Mouse (Mus musculus) heart, embryonic 10.5 days (tissue): ENCODE measurements around the gene Dnajc7. TPM values are rescaled to one million over a fixed set of nuclear protein-coding genes. Genes with fewer than 3 reads are reported as not detected.
"Not testable (repeated sequence)": the region's sequence is repeated elsewhere in the genome, so short reads cannot be mapped to it uniquely, and the experiment has no call there.

Experiments
- DNase-seq: peaks from one replicate; pipeline ENCODE4 v3.0.0-alpha.2; 2017; ENCODE audit warnings: low spot score
- H3K27ac ChIP-seq: fragments of 300-500 bp; sonication (generic); 2 replicates; pipeline ENCODE4 v1.5.1; 2016; ENCODE audit warnings: mild to moderate bottlenecking
- H3K27me3 ChIP-seq: fragments of 300-500 bp; sonication (generic); 2 replicates; pipeline ENCODE4 v1.6.1; 2016; ENCODE audit warnings: mild to moderate bottlenecking; ENCODE audit not compliant: poor library complexity, insufficient read depth, severe bottlenecking
- H3K36me3 ChIP-seq: fragments of 300-500 bp; sonication (generic); 2 replicates; pipeline ENCODE4 v1.6.1; 2016; ENCODE audit warnings: mild to moderate bottlenecking, moderate library complexity
- H3K4me1 ChIP-seq: fragments of 300-500 bp; sonication (generic); 2 replicates; pipeline ENCODE4 v1.6.1; 2016; ENCODE audit warnings: mild to moderate bottlenecking
- H3K4me3 ChIP-seq: fragments of 300-500 bp; sonication (generic); 2 replicates; pipeline ENCODE4 v1.5.1; 2016; ENCODE audit warnings: mild to moderate bottlenecking, moderate library complexity
- H3K9me3 ChIP-seq: fragments of 300-500 bp; sonication (generic); 2 replicates; pipeline ENCODE4 v1.6.1; 2016; ENCODE audit warnings: mild to moderate bottlenecking, moderate library complexity
- WGBS: fragments of 180-500 bp; shearing (Covaris S2); methylation state at CpG from one replicate; pipeline ENCODE4 v1.1.7; 2016; 5-methylcytosine and 5-hydroxymethylcytosine counted together
- polyA plus RNA-seq: library from polyadenylated mRNA; unstranded; fragments of >200 nt; fragmentation: Nextera tagmentation; extraction: Ambion mirVana; gene quantifications from 2 replicates; pipeline ENCODE4 v1.2.1, GENCODE M21; 2016

Dnajc7 gene
- polyA plus RNA-seq, 1 experiment from 2014 or later: 211 TPM

DNA sequence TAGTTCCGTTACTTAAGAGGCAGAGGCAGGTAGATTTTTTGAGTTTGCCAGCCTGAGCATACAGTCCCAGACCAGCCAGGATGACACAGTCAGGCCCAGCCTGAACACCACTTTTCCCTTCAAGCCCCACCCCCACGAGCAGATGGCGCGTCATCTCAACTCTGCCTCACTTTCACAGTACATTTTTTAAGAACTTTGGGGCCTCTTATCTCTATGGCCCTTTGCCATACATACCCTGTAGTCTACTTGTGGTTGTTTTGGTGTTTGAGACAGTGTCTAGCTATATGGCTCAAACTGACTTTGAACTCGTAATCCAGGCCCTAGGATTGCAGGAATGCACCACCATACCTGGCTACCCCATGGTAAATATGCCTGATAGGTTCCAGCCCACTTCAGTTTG lies 8.1 kb upstream of the Dnajc7 start:
- Histone ChIP-seq H3K4me3 (no peak overlapping the region), H3K36me3 (peaks cover 25% of the 10 kb centered on the region), H3K9me3 (no peaks in the 10 kb centered on the region), H3K27ac (no peak overlapping the region), H3K4me1 (peaks cover 26% of the 10 kb centered on the region), H3K27me3 (peaks cover 32% of the 10 kb centered on the region; the same call in 1 of the 2 replicates)
- DNase-seq: no peak
- WGBS: 85% methylated on average over 5 of the region's 5 CpGs

GRCm38 (mm10) chr11:100626701-100627195 lies 6.8 kb upstream of the Dnajc7 start:
- DNase-seq: peak; percentile 87
- H3K4me1 ChIP-seq: peaks cover 31% of the 10 kb centered on the region
- no peak overlapping the region for H3K27ac ChIP-seq
- peaks cover 23% of the 10 kb centered on the region; the same call in 1 of the 2 replicates for H3K27me3 ChIP-seq
- H3K9me3 ChIP-seq: no peaks in the 10 kb centered on the region
- no peak overlapping the region for H3K4me3 ChIP-seq
- 18% methylated on average over 9 of the region's 9 CpGs for WGBS
- H3K36me3 ChIP-seq: peaks cover 25% of the 10 kb centered on the region

DNA sequence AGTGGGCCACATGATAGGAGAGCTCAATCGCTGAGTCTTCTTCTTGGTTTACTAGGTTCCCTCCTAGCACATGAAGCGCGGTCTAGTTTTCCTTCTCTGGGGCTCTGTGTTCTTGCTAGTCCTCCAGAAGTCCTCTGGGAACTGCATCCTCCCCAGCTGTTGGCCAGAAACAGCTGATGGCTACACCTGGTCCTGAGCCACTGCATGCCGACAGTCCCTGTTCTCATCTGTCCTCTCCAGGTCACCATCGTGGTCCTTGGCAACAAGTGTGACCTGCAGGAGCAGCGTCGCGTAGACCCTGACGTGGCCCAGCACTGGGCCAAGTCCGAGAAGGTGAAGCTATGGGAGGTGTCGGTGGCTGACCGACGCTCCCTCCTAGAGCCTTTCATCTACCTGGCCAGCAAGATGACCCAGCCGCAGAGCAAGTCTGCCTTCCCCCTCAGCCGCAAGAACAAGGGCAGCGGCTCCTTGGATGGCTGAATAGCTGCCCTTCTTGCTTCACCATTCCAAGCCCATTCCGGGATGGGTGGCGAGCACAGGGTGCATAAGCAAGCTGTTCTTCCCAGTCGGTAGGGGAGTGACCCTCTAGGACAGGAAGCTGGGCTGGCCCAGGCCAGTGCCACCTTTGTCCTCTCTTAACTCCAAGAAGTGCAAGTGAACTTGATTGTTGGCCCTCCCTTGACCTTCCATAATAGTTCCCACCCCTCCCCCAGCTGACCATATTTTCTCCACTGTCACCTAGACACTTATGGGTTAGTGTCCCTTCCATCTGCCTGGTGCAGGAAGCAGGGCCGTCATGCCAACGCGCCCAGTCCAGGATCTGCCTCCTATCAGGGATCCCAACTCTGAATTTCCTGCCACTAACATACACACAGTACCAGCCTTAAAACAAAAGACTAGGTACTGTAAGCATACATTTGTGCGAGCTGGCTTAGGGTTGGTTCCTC lies 6.1 kb upstream of the Dnajc7 start:
- H3K27ac ChIP-seq: no peak overlapping the region
- H3K4me3 ChIP-seq: no peak overlapping the region
- 89% methylated on average over 23 of the region's 23 CpGs for WGBS
- DNase-seq: no peak
- H3K9me3 ChIP-seq: no peaks in the 10 kb centered on the region
- H3K36me3 ChIP-seq: peaks cover 25% of the 10 kb centered on the region
- peaks cover 23% of the 10 kb centered on the region; the same call in 1 of the 2 replicates for H3K27me3 ChIP-seq
- peaks cover 31% of the 10 kb centered on the region for H3K4me1 ChIP-seq

- peaks cover 36% of the 10 kb centered on the region for H3K4me1 ChIP-seq
- 53% methylated on average over 5 of the region's 5 CpGs for WGBS
- DNase-seq: no peak
- H3K27ac ChIP-seq: peak overlapping the region; percentile 2; the same call in 1 of the 2 replicates
- H3K9me3 ChIP-seq: no peaks in the 10 kb centered on the region
- H3K36me3 ChIP-seq: peaks cover 25% of the 10 kb centered on the region
- peak overlapping the region; percentile 82 for H3K4me3 ChIP-seq
- peaks cover 5% of the 10 kb centered on the region; the same call in 1 of the 2 replicates for H3K27me3 ChIP-seq
These were observed 3.9 kb upstream of the Dnajc7 start for GRCm38 (mm10) chr11:100623867-100624266.

- WGBS: under 1% methylated on average over 24 of the region's 24 CpGs
- DNase-seq: peak; percentile 98
- Histone ChIP-seq H3K9me3 (no peaks in the 10 kb centered on the region), H3K27ac (peak overlapping the region; percentile 92), H3K4me3 (peak overlapping the region; percentile 82), H3K4me1 (peaks cover 41% of the 10 kb centered on the region), H3K36me3 (peaks cover 25% of the 10 kb centered on the region), H3K27me3 (no peaks in the 10 kb centered on the region)
These were observed 2.7 kb upstream of the Dnajc7 start for GRCm38 (mm10) chr11:100622714-100623113.

GRCm38 (mm10) chr11:100619485-100619975 lies 438 bp downstream of the Dnajc7 start:
- Histone ChIP-seq H3K27ac (peak overlapping the region; percentile 96), H3K36me3 (peaks cover 7% of the 10 kb centered on the region), H3K4me1 (peaks cover 37% of the 10 kb centered on the region), H3K27me3 (no peaks in the 10 kb centered on the region), H3K4me3 (peak overlapping the region; percentile 97), H3K9me3 (no peaks in the 10 kb centered on the region)
- under 1% methylated on average over 40 of the region's 40 CpGs for WGBS
- DNase-seq: peak; percentile 98

- H3K27ac ChIP-seq: peak within 1 kb of the TSS; percentile 96
- no peaks in the 10 kb centered on the region for H3K9me3 ChIP-seq
- no peaks in the 10 kb centered on the region for H3K27me3 ChIP-seq
- peak; percentile 92 for DNase-seq
- H3K4me3 ChIP-seq: peak within 1 kb of the TSS; percentile 97
- peaks cover 31% of the 10 kb centered on the region for H3K4me1 ChIP-seq
- peaks cover 3% of the 10 kb centered on the region; the same call in 1 of the 2 replicates for H3K36me3 ChIP-seq
- under 1% methylated on average over 36 of the region's 36 CpGs for WGBS
These were observed 1.0 kb downstream of the Dnajc7 start, which contains the start of gene Nkiras2 for GRCm38 (mm10) chr11:100618761-100619484. Gene Nkiras2, plus strand, starts transcription at chr11:100619244.

GRCm38 (mm10) chr11:100617480-100617879 lies 2.5 kb downstream of the Dnajc7 start:
- Histone ChIP-seq H3K4me3 (peak overlapping the region; percentile 97), H3K4me1 (peaks cover 26% of the 10 kb centered on the region), H3K9me3 (no peaks in the 10 kb centered on the region), H3K27ac (no peak overlapping the region), H3K27me3 (no peaks in the 10 kb centered on the region), H3K36me3 (peaks cover 3% of the 10 kb centered on the region; the same call in 1 of the 2 replicates)
- no peak for DNase-seq
- WGBS: 75% methylated on average over 4 of the region's 4 CpGs

DNA sequence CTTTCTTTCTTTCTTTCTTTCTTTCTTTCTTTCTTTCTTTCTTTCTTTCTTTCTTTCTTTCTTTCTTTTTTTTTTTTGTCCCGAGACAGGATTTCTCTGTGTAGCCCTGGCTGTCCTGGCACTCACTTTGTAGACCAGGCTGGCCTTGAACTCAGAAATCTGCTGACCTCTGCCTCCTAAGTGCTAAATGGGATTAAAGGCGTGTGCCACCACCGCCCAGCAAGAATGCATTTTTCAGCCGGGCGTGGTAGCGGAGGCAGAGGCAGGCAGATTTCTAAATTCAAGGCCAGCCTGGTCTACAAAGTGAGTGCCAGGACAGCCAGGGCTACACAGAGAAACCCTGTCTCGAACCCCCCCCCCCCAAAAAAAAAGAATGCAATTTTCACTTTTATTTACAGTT lies 3.1 kb downstream of the Dnajc7 start:
- not testable (repeated sequence) for DNase-seq, H3K27me3 ChIP-seq, H3K36me3 ChIP-seq, H3K9me3 ChIP-seq, H3K4me3 ChIP-seq, H3K27ac ChIP-seq
- H3K4me1 ChIP-seq: peaks cover 27% of the 10 kb centered on the region
- 93% methylated on average over 7 of the region's 7 CpGs for WGBS

DNA sequence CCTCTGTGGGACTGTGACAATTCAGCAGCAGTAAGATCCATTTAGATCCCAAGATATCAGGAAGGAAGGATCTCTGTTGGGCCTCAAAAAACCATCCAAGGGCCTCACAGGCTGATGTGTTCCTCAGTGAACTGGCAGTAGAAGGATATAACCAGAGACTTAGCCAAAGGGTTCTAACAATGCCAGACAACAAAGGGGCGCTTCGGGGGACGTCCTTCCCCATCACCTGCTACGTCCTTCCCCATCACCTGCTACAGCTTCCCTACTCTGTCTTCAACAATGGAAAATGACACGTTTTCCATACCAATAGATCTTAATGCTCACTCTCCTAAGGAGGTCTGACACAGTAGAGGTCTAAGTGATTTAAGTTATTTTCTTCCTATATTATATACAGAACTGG lies 3.6 kb downstream of the Dnajc7 start:
- no peak for DNase-seq
- H3K9me3 ChIP-seq: no peaks in the 10 kb centered on the region
- WGBS: 90% methylated on average over 5 of the region's 5 CpGs
- H3K4me1 ChIP-seq: peaks cover 27% of the 10 kb centered on the region
- no peaks in the 10 kb centered on the region for H3K27me3 ChIP-seq
- H3K36me3 ChIP-seq: peaks cover 12% of the 10 kb centered on the region
- no peak overlapping the region for H3K4me3 ChIP-seq
- H3K27ac ChIP-seq: no peak overlapping the region

- Histone ChIP-seq H3K36me3 (peaks cover 20% of the 10 kb centered on the region), H3K27me3 (no peaks in the 10 kb centered on the region), H3K9me3 (no peaks in the 10 kb centered on the region), H3K4me1 (peaks cover 37% of the 10 kb centered on the region), H3K4me3 (no peak overlapping the region), H3K27ac (no peak overlapping the region)
- DNase-seq: no peak
- WGBS: 88% methylated on average over 3 of the region's 3 CpGs
These were observed 6.7 kb downstream of the Dnajc7 start for GRCm38 (mm10) chr11:100613241-100613640.

DNA sequence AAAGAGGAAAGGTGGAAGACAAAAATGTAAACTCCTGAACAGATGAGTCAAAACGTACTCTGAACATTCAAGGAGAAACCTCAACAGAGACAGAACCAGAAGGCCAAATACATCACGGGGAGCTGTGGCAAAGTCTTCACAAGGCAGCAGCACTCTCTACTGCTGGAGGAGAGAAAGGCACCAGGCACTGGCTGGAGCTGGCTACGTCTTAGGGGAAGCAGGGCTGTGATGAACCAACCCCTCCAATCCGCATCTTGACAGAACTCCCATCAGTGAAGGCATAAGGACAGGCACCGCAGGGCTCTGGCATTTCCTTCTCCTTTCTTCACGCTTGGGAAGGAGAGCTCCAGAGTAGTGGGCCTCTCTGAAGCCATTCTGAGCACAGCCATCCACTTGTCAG lies 8.3 kb downstream of the Dnajc7 start:
- Histone ChIP-seq H3K4me3 (no peak overlapping the region), H3K36me3 (peaks cover 28% of the 10 kb centered on the region), H3K27me3 (no peaks in the 10 kb centered on the region), H3K27ac (no peak overlapping the region), H3K4me1 (peaks cover 27% of the 10 kb centered on the region; the same call in 1 of the 2 replicates), H3K9me3 (no peaks in the 10 kb centered on the region)
- DNase-seq: no peak
- 81% methylated on average over 6 of the region's 6 CpGs for WGBS
